Mouse (Mus musculus) stomach, embryonic 15.5 days (tissue): ENCODE measurements at regions not wholly inside any gene's neighbourhood (a gene's known extent, or its start where the extent isn't known, plus 50 kb on each side); places are given as distances from the start of the nearest gene placed in this dataset.
"Not testable (repeated sequence)": the region's sequence is repeated elsewhere in the genome, so short reads cannot be mapped to it uniquely, and the experiment has no call there.

Source experiments
- ATAC-seq: fragments of 200-750 bp; cut with Nextera tagmentation; 2 replicates; pipeline ENCODE4 v1.8.0; 2017; ENCODE audit warnings: low read depth, moderate number of reproducible peaks, moderate TSS enrichment; ENCODE audit not compliant: insufficient read depth, low FRiP score
- H3K27ac ChIP-seq: fragments of 300-500 bp; sonication (generic); 2 replicates; pipeline ENCODE4 v1.5.1; 2015; ENCODE audit warnings: mild to moderate bottlenecking, inconsistent platforms
- H3K27me3 ChIP-seq: fragments of 300-500 bp; sonication (generic); replicated peaks from 2 replicates; pipeline ENCODE4 v1.6.1; 2015; ENCODE audit warnings: inconsistent platforms
- H3K36me3 ChIP-seq: fragments of 300-500 bp; sonication (generic); 2 replicates; pipeline ENCODE4 v1.6.1; 2015; ENCODE audit warnings: inconsistent platforms
- H3K4me1 ChIP-seq: fragments of 300-500 bp; sonication (generic); 2 replicates; pipeline ENCODE4 v1.6.1; 2015; ENCODE audit warnings: inconsistent platforms
- H3K4me2 ChIP-seq: fragments of 300-500 bp; sonication (generic); 2 replicates; pipeline ENCODE4 v1.6.1; 2015; ENCODE audit warnings: mild to moderate bottlenecking, inconsistent platforms
- H3K4me3 ChIP-seq: fragments of 300-500 bp; sonication (generic); replicated peaks from 2 replicates; pipeline ENCODE4 v1.5.1; 2015; ENCODE audit warnings: inconsistent platforms
- H3K9ac ChIP-seq: fragments of 300-500 bp; sonication (generic); 2 replicates; pipeline ENCODE4 v1.6.1; 2015; ENCODE audit warnings: inconsistent platforms
- H3K9me3 ChIP-seq: fragments of 300-500 bp; sonication (generic); 2 replicates; pipeline ENCODE4 v1.6.1; 2016; ENCODE audit warnings: inconsistent platforms
- WGBS: fragments of 180-500 bp; shearing (Covaris S2); methylation state at CpG from one replicate; pipeline ENCODE4 v1.1.7; 2015; 5-methylcytosine and 5-hydroxymethylcytosine counted together

DNA sequence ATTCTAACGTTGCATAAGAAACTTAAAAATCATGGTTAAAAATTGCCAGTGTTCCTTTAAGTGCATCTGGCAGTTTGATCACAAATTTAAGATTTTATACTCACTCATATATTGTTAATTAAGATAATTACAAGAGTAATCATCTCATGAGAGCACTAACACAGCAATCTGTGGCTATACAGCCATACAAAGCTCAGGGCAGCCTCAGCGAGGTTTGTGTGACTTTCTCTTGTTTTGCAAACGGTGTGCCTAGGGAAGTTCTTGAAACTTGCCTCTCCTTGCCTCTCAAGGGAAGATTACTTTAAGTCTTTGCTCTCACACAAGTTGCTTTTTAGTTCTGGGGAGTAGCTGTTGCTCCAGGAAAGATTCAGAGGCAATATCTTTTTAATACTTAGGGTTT is 58.1 kb upstream of the Slc1a4 start:
- Histone ChIP-seq H3K36me3 (no peaks in the 10 kb centered on the region), H3K27ac (no peak overlapping the region), H3K4me1 (no peaks in the 10 kb centered on the region), H3K27me3 (no peaks in the 10 kb centered on the region), H3K9me3 (peaks cover 4% of the 10 kb centered on the region; the same call in 1 of the 2 replicates), H3K9ac (no peak overlapping the region), H3K4me3 (no peak overlapping the region), H3K4me2 (no peak overlapping the region)
- ATAC-seq, result no peak
- 85% methylated on average over 3 of the region's 3 CpGs for WGBS

GRCm38 (mm10) chr11:20393302-20393701 is 60.8 kb upstream of the Slc1a4 start:
- not testable (repeated sequence) for H3K4me2 ChIP-seq

DNA sequence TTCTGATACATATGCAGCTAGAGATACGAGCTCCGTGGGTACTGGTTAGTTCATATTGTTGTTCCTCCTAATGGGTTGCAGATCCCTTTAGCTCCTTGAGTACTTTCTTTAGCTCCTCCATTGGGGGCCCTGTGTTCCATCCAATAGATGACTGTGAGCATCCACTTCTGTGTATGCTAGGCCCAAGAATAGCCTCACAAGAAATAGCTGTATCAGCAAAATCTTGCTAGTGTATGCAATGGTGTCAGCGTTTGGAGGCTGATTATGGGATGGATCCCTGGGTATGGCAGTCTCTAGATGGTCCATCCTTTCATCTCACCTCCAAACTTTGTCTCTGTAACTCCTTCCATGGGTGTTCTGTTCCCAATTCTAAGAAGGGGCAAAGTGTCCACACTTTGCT is 61.3 kb upstream of the Slc1a4 start:
- not testable (repeated sequence) for H3K4me1 ChIP-seq, ATAC-seq, H3K36me3 ChIP-seq, H3K9ac ChIP-seq, H3K27ac ChIP-seq, H3K27me3 ChIP-seq, H3K4me3 ChIP-seq, H3K9me3 ChIP-seq, H3K4me2 ChIP-seq
- 92% methylated on average over 3 of the region's 3 CpGs for WGBS

More at GRCm38 (mm10) chr11:20393302-20393701, 60.8 kb upstream of the Slc1a4 start:
- not testable (repeated sequence) for H3K4me1 ChIP-seq, H3K27me3 ChIP-seq, H3K4me3 ChIP-seq, H3K27ac ChIP-seq, ATAC-seq, H3K9ac ChIP-seq, H3K36me3 ChIP-seq, H3K9me3 ChIP-seq
- WGBS, result 82% methylated on average over 3 of the region's 3 CpGs

GRCm38 (mm10) chr11:20395848-20396203 is 63.3 kb upstream of the Slc1a4 start:
- ATAC-seq, result peak; percentile 39; the same call in 1 of the 2 replicates
- H3K27ac ChIP-seq, result no peak overlapping the region
- peaks cover 4% of the 10 kb centered on the region; the same call in 1 of the 2 replicates for H3K9me3 ChIP-seq
- H3K4me1 ChIP-seq, result no peaks in the 10 kb centered on the region; the same call in 1 of the 2 replicates
- 70% methylated on average over 7 of the region's 7 CpGs for WGBS
- no peak overlapping the region for H3K4me2 ChIP-seq
- no peak overlapping the region for H3K4me3 ChIP-seq
- no peaks in the 10 kb centered on the region for H3K36me3 ChIP-seq
- H3K9ac ChIP-seq, result no peak overlapping the region
- no peaks in the 10 kb centered on the region for H3K27me3 ChIP-seq

GRCm38 (mm10) chr11:20396204-20396848 is 63.8 kb upstream of the Slc1a4 start:
- H3K4me2 ChIP-seq, result no peak overlapping the region
- no peak overlapping the region for H3K4me3 ChIP-seq
- ATAC-seq, result peak; percentile 31; the same call in 1 of the 2 replicates
- H3K27ac ChIP-seq, result peak overlapping the region; percentile 21; the same call in 1 of the 2 replicates
- peaks cover 1% of the 10 kb centered on the region; the same call in 1 of the 2 replicates for H3K9me3 ChIP-seq
- no peaks in the 10 kb centered on the region for H3K27me3 ChIP-seq
- H3K4me1 ChIP-seq, result no peaks in the 10 kb centered on the region; the same call in 1 of the 2 replicates
- no peak overlapping the region for H3K9ac ChIP-seq
- H3K36me3 ChIP-seq, result no peaks in the 10 kb centered on the region
- WGBS, result 62% methylated on average over 11 of the region's 11 CpGs

- H3K4me2 ChIP-seq, result no peak overlapping the region
- H3K36me3 ChIP-seq, result no peaks in the 10 kb centered on the region
- no peak for ATAC-seq
- no peak overlapping the region for H3K4me3 ChIP-seq
- no peaks in the 10 kb centered on the region for H3K27me3 ChIP-seq
- H3K9me3 ChIP-seq, result no peaks in the 10 kb centered on the region
- no peak overlapping the region for H3K9ac ChIP-seq
- no peaks in the 10 kb centered on the region; the same call in 1 of the 2 replicates for H3K4me1 ChIP-seq
- no peak overlapping the region for H3K27ac ChIP-seq
- WGBS, result 70% methylated on average over 3 of the region's 3 CpGs
These were observed 64.4 kb upstream of the Slc1a4 start for GRCm38 (mm10) chr11:20396884-20397283.

GRCm38 (mm10) chr11:20400302-20401234 is 68.1 kb upstream of the Slc1a4 start:
- Histone ChIP-seq H3K36me3 (no peaks in the 10 kb centered on the region), H3K4me2 (peak overlapping the region; percentile 69), H3K27me3 (no peaks in the 10 kb centered on the region), H3K9ac (no peak overlapping the region), H3K27ac (no peak overlapping the region), H3K4me3 (peak overlapping the region; percentile 32), H3K9me3 (no peaks in the 10 kb centered on the region), H3K4me1 (no peaks in the 10 kb centered on the region; the same call in 1 of the 2 replicates)
- WGBS, result 14% methylated on average over 32 of the region's 32 CpGs
- ATAC-seq, result peak; percentile 74

DNA sequence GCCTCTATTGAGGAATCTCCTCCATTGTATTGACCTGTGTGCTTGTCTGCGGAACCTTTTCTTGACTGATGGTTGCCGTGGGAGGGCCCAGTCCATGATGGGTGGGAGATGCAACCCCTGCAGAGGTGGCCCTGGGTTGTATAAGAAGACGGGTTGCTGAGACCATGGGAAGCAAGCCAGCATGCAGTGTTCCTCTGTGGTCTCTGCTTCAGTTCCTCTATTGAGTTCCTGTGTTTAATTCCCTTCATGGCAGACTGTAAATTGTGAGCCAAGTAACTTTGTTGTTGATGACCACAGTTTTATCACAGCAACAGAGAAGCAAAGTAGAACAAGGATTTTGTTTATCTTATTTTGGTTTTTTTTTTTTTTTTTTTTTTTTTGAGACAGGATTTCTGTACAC is 70.9 kb upstream of the Slc1a4 start:
- Histone ChIP-seq H3K4me3 (no peak overlapping the region), H3K4me2 (no peak overlapping the region), H3K4me1 (no peaks in the 10 kb centered on the region), H3K27me3 (no peaks in the 10 kb centered on the region), H3K27ac (no peak overlapping the region), H3K9ac (no peak overlapping the region), H3K9me3 (no peaks in the 10 kb centered on the region), H3K36me3 (no peaks in the 10 kb centered on the region)
- no peak for ATAC-seq
- 63% methylated on average over 3 of the region's 3 CpGs for WGBS

DNA sequence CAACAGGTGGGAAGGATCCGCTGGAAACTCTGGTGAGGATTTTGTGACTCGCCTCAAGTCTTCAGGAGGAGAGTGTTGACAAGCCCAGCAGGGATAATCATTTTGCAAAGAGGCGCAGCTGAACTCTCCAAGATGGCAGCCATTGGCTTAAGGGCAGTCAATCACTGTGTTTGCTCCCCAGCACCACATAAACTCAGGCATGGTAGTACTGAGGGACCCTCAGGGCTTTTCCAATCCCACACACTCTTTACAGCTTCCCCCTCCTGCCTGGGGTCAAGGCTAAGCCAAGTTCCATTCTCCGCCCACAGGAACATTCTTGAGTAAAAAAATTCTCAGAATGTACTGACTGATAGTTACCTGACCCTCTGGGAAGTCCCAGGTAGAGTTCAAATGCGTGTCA is 72.0 kb upstream of the Slc1a4 start:
- Histone ChIP-seq H3K4me2 (no peak overlapping the region), H3K9ac (no peak overlapping the region), H3K27me3 (no peaks in the 10 kb centered on the region), H3K9me3 (no peaks in the 10 kb centered on the region), H3K36me3 (no peaks in the 10 kb centered on the region), H3K4me3 (no peak overlapping the region), H3K27ac (no peak overlapping the region), H3K4me1 (no peaks in the 10 kb centered on the region)
- 82% methylated on average over 5 of the region's 5 CpGs for WGBS
- no peak for ATAC-seq

DNA sequence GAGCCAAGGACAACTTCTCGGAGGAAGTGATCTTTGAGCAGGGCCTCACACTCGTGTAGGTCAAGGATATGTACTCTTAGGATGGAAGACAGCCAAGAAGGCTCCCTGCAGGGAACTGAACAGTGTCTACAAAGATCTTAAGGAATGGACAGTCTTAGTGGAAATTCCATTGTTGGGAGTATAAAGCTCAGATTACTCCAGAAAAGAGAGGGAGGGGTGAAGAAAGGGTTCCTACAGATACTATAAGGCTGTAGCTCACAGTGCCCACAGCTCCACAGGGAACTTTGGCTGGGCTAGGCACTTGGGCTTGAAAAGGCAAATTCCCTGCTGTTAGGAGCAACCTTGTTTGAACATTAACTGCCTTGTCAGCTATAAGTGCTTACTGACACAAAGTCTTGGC is 85.6 kb upstream of the Slc1a4 start:
- Histone ChIP-seq H3K36me3 (no peaks in the 10 kb centered on the region), H3K27ac (no peak overlapping the region)
- 50% methylated on average over 2 of the region's 2 CpGs for WGBS

DNA sequence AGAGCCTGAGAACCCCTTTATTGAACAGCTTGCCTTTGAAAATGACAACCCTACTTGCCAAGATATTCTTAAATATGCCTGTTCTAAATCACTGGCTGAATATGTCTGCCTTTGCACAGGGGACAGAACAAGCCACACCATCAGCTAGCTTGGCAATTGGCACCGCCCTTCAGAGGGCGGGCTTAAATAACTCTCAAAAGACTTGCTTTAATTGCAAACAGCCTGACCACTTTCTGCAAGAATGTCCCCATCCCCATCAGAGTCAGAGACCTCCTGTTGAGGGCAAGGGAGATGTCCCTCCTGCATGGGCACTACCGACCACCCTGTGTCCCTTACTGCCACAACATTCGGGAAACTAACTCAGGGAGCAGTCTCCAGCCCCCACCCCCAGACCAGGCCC is 88.4 kb upstream of the Slc1a4 start:
- no peak for ATAC-seq
- Histone ChIP-seq H3K27ac (no peak overlapping the region), H3K36me3 (no peaks in the 10 kb centered on the region), H3K4me1 (no peaks in the 10 kb centered on the region), H3K9ac (no peak overlapping the region), H3K9me3 (peaks cover 9% of the 10 kb centered on the region; the same call in 1 of the 2 replicates), H3K4me2 (no peak overlapping the region), H3K4me3 (no peak overlapping the region), H3K27me3 (no peaks in the 10 kb centered on the region)
- 78% methylated on average over 4 of the region's 4 CpGs for WGBS

More for the DNA sequence above, 85.6 kb upstream of the Slc1a4 start:
- Histone ChIP-seq H3K4me2 (no peak overlapping the region), H3K9ac (no peak overlapping the region), H3K4me3 (no peak overlapping the region), H3K9me3 (peaks cover 15% of the 10 kb centered on the region; the same call in 1 of the 2 replicates), H3K27me3 (no peaks in the 10 kb centered on the region), H3K4me1 (no peaks in the 10 kb centered on the region)
- ATAC-seq, result no peak

GRCm38 (mm10) chr11:20436057-20436456 is 103.5 kb upstream of the Slc1a4 start:
- H3K4me1 ChIP-seq, result no peaks in the 10 kb centered on the region
- H3K4me3 ChIP-seq, result no peak overlapping the region
- no peaks in the 10 kb centered on the region for H3K36me3 ChIP-seq
- no peak for ATAC-seq
- no peak overlapping the region for H3K4me2 ChIP-seq
- 58% methylated on average over 9 of the region's 9 CpGs for WGBS
- H3K27me3 ChIP-seq, result no peaks in the 10 kb centered on the region
- no peak overlapping the region for H3K27ac ChIP-seq
- no peaks in the 10 kb centered on the region for H3K9me3 ChIP-seq
- H3K9ac ChIP-seq, result no peak overlapping the region
